Mouse (Mus musculus) cerebellum, adult 2 months (tissue): ENCODE measurements around the gene Cyb5b.

Experiments used
- CTCF ChIP-seq: fragments of 200-500 bp; IDR thresholded peaks from 2 replicates; pipeline ENCODE4 v1.5.1; 2011; ENCODE audit warnings: low read depth, mild to moderate bottlenecking, control low read depth, low read length, moderate library complexity, borderline replicate concordance; ENCODE audit not compliant: insufficient read depth
- POLR2A ChIP-seq: fragments of 200-500 bp; IDR thresholded peaks from 2 replicates; pipeline ENCODE4 v1.6.1; 2011; ENCODE audit warnings: low read length, control low read depth, borderline replicate concordance; ENCODE audit not compliant: insufficient read depth

GRCm38 (mm10) chr8:107119412-107119811, 31.0 kb upstream of the Cyb5b start:
- TF ChIP-seq CTCF: no peak
- no peak for TF ChIP-seq POLR2A
